Mouse (Mus musculus): ENCODE measurements around the gene Fbl. TPM values are rescaled to one million over a fixed set of nuclear protein-coding genes. Genes with fewer than 3 reads are reported as not detected.

Fbl gene
- polyA plus RNA-seq, 1 experiment from 2014 or later, result 93.9 TPM

Other genes with a start within 250 kb of the Fbl start
- 5.8 and 6.1 TPM in 2 replicates for gene Zfp974, start 240.2 kb upstream of the Fbl start, polyA plus RNA-seq (2015; fragmentation: Nextera tagmentation; extraction: Ambion mirVana)
- gene Zfp780b, start 190.5 kb upstream of the Fbl start, polyA plus RNA-seq (2015; fragmentation: Nextera tagmentation; extraction: Ambion mirVana), result 11.6 and 13.6 TPM in 2 replicates
- gene Zfp850, start 155.6 kb upstream of the Fbl start, polyA plus RNA-seq (2015; fragmentation: Nextera tagmentation; extraction: Ambion mirVana), result 2.5 and 2.9 TPM in 2 replicates
- gene Psmc4, start 119.6 kb upstream of the Fbl start, polyA plus RNA-seq (2015; fragmentation: Nextera tagmentation; extraction: Ambion mirVana), result 228 and 263 TPM in 2 replicates
- gene Fcgbp, start 98.5 kb upstream of the Fbl start, polyA plus RNA-seq (2015; fragmentation: Nextera tagmentation; extraction: Ambion mirVana), result 169 and 217 TPM in 2 replicates
- gene 9530053A07Rik, start 40.2 kb upstream of the Fbl start, polyA plus RNA-seq (2015; fragmentation: Nextera tagmentation; extraction: Ambion mirVana), result 0.06 and 0.10 TPM in 2 replicates
- 5.0 and 6.1 TPM in 2 replicates for gene Dyrk1b, start 9.8 kb downstream of the Fbl start, polyA plus RNA-seq (2015; fragmentation: Nextera tagmentation; extraction: Ambion mirVana)
- gene Eid2, start 98.2 kb downstream of the Fbl start, polyA plus RNA-seq (2015; fragmentation: Nextera tagmentation; extraction: Ambion mirVana), result 0.77 and 0.98 TPM in 2 replicates
- gene Eid2b, start 108.0 kb downstream of the Fbl start, polyA plus RNA-seq (2015; fragmentation: Nextera tagmentation; extraction: Ambion mirVana), result 5.7 and 6.2 TPM in 2 replicates
- 0.21 TPM in 1 of 2 replicates, not detected in the other for gene Selenov, start 121.5 kb downstream of the Fbl start, polyA plus RNA-seq (2015; fragmentation: Nextera tagmentation; extraction: Ambion mirVana)
- gene Dll3, start 132.5 kb downstream of the Fbl start, polyA plus RNA-seq (2015; fragmentation: Nextera tagmentation; extraction: Ambion mirVana), result 2.3 and 3.3 TPM in 2 replicates
- gene Timm50, start 142.4 kb downstream of the Fbl start, polyA plus RNA-seq (2015; fragmentation: Nextera tagmentation; extraction: Ambion mirVana), result 161 and 174 TPM in 2 replicates
- 77.1 and 79.2 TPM in 2 replicates for gene Supt5, start 169.0 kb downstream of the Fbl start, polyA plus RNA-seq (2015; fragmentation: Nextera tagmentation; extraction: Ambion mirVana)
- 977 and 1,010 TPM in 2 replicates for gene Rps16, start 180.9 kb downstream of the Fbl start, polyA plus RNA-seq (2015; fragmentation: Nextera tagmentation; extraction: Ambion mirVana)
- 37.9 and 38.2 TPM in 2 replicates for gene Plekhg2, start 202.9 kb downstream of the Fbl start, polyA plus RNA-seq (2015; fragmentation: Nextera tagmentation; extraction: Ambion mirVana)
- gene Zfp36, start 210.5 kb downstream of the Fbl start, polyA plus RNA-seq (2015; fragmentation: Nextera tagmentation; extraction: Ambion mirVana), result 37.3 and 43.6 TPM in 2 replicates
- 52.6 and 53.9 TPM in 2 replicates for gene Med29, start 223.0 kb downstream of the Fbl start, polyA plus RNA-seq (2015; fragmentation: Nextera tagmentation; extraction: Ambion mirVana)
- 69.2 and 78.7 TPM in 2 replicates for gene Paf1, start 223.2 kb downstream of the Fbl start, polyA plus RNA-seq (2015; fragmentation: Nextera tagmentation; extraction: Ambion mirVana)